Comparison of ENCODE assay signal across 25 mouse cellular contexts in the genomic region with DNA sequence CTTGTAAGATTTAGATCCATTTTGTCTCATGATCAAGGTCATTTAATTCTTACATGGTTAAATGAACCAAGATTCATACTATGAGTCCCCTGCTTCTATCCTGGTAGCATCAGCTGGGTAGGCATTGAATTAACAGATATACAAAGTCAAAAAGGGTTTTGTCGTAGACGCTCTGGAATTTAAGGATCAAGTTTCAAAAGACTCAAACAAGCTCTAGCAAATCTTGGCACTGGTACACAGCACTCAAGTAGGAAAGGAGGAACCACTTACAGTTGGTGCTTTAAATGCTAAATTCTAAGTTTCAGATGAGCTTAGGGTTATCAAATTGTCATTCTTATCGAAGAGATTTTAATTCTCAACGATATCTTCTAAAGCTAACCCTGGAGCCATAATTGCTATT. TPM values are rescaled to one million over a fixed set of nuclear protein-coding genes. Genes with fewer than 3 reads are reported as not detected.
DNase-seq lines count a peak whose midpoint lies in the region; ATAC-seq and TF ChIP-seq lines count a peak whose summit lies in the region.
"Had no signal": no experiment of that assay in that cellular context is flagged by ENCODE, and none has a peak within 500 bp of the region (broad histone marks: within the 10 kb centered on the region; RNA-seq: fewer than 3 reads in every experiment).

No protein-coding gene starts in this region.

- no peak for TF ChIP-seq EP300 in lung, postnatal 0 days (IDR thresholded peaks at IDR 0.05)

- no peak overlapping the region for H3K9ac ChIP-seq in limb, embryonic 14.5 days (ENCODE audit: low read depth, low read length, severe bottlenecking)
- no peak overlapping the region for H3K9ac ChIP-seq in lung, postnatal 0 days (replicated peaks; ENCODE audit: low read depth)
- no peak overlapping the region for H3K9ac ChIP-seq in embryonic facial prominence, embryonic 14.5 days (ENCODE audit: low read depth, low read length)
- H3K9ac ChIP-seq: embryonic facial prominence, embryonic 13.5 days; forebrain, embryonic 13.5 days; hindbrain, embryonic 13.5 days had no signal

- H3K36me3 ChIP-seq in limb, embryonic 14.5 days (ENCODE audit: control insufficient read depth, insufficient read depth, low read length) = no peaks in the 10 kb centered on the region
- no peaks in the 10 kb centered on the region for H3K36me3 ChIP-seq in limb, embryonic 10.5 days
- H3K36me3 ChIP-seq in lung, postnatal 0 days (ENCODE audit: insufficient read depth, low read length) = no peaks in the 10 kb centered on the region
- no peaks in the 10 kb centered on the region for H3K36me3 ChIP-seq in embryonic facial prominence, embryonic 14.5 days (ENCODE audit: control insufficient read depth, insufficient read depth, low read length)
- H3K36me3 ChIP-seq: embryonic facial prominence, embryonic 13.5 days; forebrain, embryonic 10.5 days; hindbrain, embryonic 10.5 days; hindbrain, embryonic 13.5 days had no signal

- no peak for TF ChIP-seq POLR2A in limb, embryonic 14.5 days (IDR thresholded peaks at IDR 0.05; ENCODE audit: borderline replicate concordance, extremely low read depth, insufficient read depth, insufficient read length)

- intact Hi-C loops in left cerebral cortex, postnatal 25 days (cut with DNase I) = no loop called here

- H3K27me3 ChIP-seq in limb, embryonic 14.5 days (ENCODE audit: control insufficient read depth, insufficient read depth, low read length) = no peaks in the 10 kb centered on the region
- no peaks in the 10 kb centered on the region for H3K27me3 ChIP-seq in limb, embryonic 10.5 days (ENCODE audit: low read depth, poor library complexity, severe bottlenecking)
- no peaks in the 10 kb centered on the region for H3K27me3 ChIP-seq in lung, postnatal 0 days (replicated peaks; ENCODE audit: insufficient read depth, low read length)
- H3K27me3 ChIP-seq in embryonic facial prominence, embryonic 14.5 days (replicated peaks; ENCODE audit: control insufficient read depth, insufficient read depth, low read length) = no peaks in the 10 kb centered on the region
- H3K27me3 ChIP-seq: embryonic facial prominence, embryonic 13.5 days; forebrain, embryonic 13.5 days; hindbrain, embryonic 13.5 days had no signal

- H3K4me1 ChIP-seq in limb, embryonic 14.5 days (ENCODE audit: control insufficient read depth, insufficient read depth, low read length) = no peaks in the 10 kb centered on the region
- H3K4me1 ChIP-seq in limb, embryonic 10.5 days = no peaks in the 10 kb centered on the region
- no peaks in the 10 kb centered on the region for H3K4me1 ChIP-seq in lung, postnatal 0 days (ENCODE audit: insufficient read depth, low read depth, low read length)
- no peaks in the 10 kb centered on the region for H3K4me1 ChIP-seq in embryonic facial prominence, embryonic 14.5 days (ENCODE audit: control insufficient read depth, insufficient read depth, low read length)
- H3K4me1 ChIP-seq: embryonic facial prominence, embryonic 13.5 days; forebrain, embryonic 10.5 days; forebrain, embryonic 13.5 days; hindbrain, embryonic 10.5 days; hindbrain, embryonic 13.5 days had no signal

- no peak for TF ChIP-seq CTCF in lung, postnatal 0 days (IDR thresholded peaks at IDR 0.05)

- H3K27ac ChIP-seq in limb, embryonic 14.5 days (replicated peaks; ENCODE audit: low read depth, low read length) = no peak overlapping the region
- no peak overlapping the region for H3K27ac ChIP-seq in limb, embryonic 10.5 days
- H3K27ac ChIP-seq in lung, postnatal 0 days (ENCODE audit: low read length) = no peak overlapping the region
- no peak overlapping the region for H3K27ac ChIP-seq in embryonic facial prominence, embryonic 14.5 days (replicated peaks; ENCODE audit: low read depth, low read length)
- H3K27ac ChIP-seq: embryonic facial prominence, embryonic 13.5 days; forebrain, embryonic 10.5 days; forebrain, embryonic 13.5 days; heart, adult 2 months; hindbrain, embryonic 10.5 days; hindbrain, embryonic 13.5 days had no signal

- 53% methylated on average over 4 of the region's 4 CpGs for WGBS in limb, embryonic 14.5 days
- WGBS in limb, embryonic 10.5 days = 76% methylated on average over 4 of the region's 4 CpGs
- WGBS in lung, postnatal 0 days = 35% methylated on average over 4 of the region's 4 CpGs
- 48% methylated on average over 4 of the region's 4 CpGs for WGBS in embryonic facial prominence, embryonic 14.5 days

- no peak for ATAC-seq in limb, embryonic 14.5 days (ENCODE audit: low FRiP score, low read depth)
- ATAC-seq in lung, postnatal 0 days = no peak
- no peak for ATAC-seq in embryonic facial prominence, embryonic 14.5 days (ENCODE audit: low read depth)
- ATAC-seq: activated CD4-positive, CD25-positive, alpha-beta regulatory T cell, adult 4 months; forebrain, embryonic 13.5 days; forebrain, embryonic 16.5 days; hindbrain, embryonic 16.5 days had no signal

- H3K4me2 ChIP-seq in limb, embryonic 14.5 days (replicated peaks; ENCODE audit: low read depth, low read length, severe bottlenecking) = no peak overlapping the region
- H3K4me2 ChIP-seq in lung, postnatal 0 days (replicated peaks; ENCODE audit: low read depth, low read length) = no peak overlapping the region
- H3K4me2 ChIP-seq in embryonic facial prominence, embryonic 14.5 days (ENCODE audit: low read depth, low read length) = no peak overlapping the region
- H3K4me2 ChIP-seq: embryonic facial prominence, embryonic 13.5 days; forebrain, embryonic 13.5 days; heart, embryonic 11.5 days; hindbrain, embryonic 13.5 days had no signal

- no peak overlapping the region for H3K4me3 ChIP-seq in limb, embryonic 14.5 days (replicated peaks; ENCODE audit: low read length)
- H3K4me3 ChIP-seq in limb, embryonic 10.5 days = no peak overlapping the region
- H3K4me3 ChIP-seq in lung, postnatal 0 days (ENCODE audit: low read depth, low read length) = no peak overlapping the region
- H3K4me3 ChIP-seq in embryonic facial prominence, embryonic 14.5 days (ENCODE audit: low read depth, low read length) = no peak overlapping the region
- H3K4me3 ChIP-seq: embryonic facial prominence, embryonic 13.5 days; forebrain, embryonic 10.5 days; forebrain, embryonic 13.5 days; heart, adult 2 months; hindbrain, embryonic 10.5 days; hindbrain, embryonic 13.5 days had no signal

- peak; percentile 18 for DNase-seq in limb, embryonic 14.5 days (ENCODE audit: low spot score)
- DNase-seq in limb, embryonic 10.5 days (ENCODE audit: low spot score) = no peak
- peak; percentile 37 for DNase-seq in lung, postnatal 0 days (ENCODE audit: low spot score)
- DNase-seq in lung, postnatal 10 days = no peak
- DNase-seq in embryonic facial prominence, embryonic 14.5 days (ENCODE audit: low spot score) = peak; percentile 68
- no peak for DNase-seq in left cerebral cortex, postnatal 25 days (ENCODE audit: low spot score in 2 of 2)
- DNase-seq: adrenal gland, adult 8-10 months; adrenal gland, postnatal 25 days; cerebellum, adult 18-20 months; cerebellum, adult 9-10 months; cerebellum, postnatal 14 days; gastrocnemius, postnatal 10 days; gastrocnemius, postnatal 36 days; heart, adult 2 months; heart, postnatal 36 days had no signal

- H3K9me3 ChIP-seq in limb, embryonic 14.5 days (ENCODE audit: control insufficient read depth, low read length) = no peaks in the 10 kb centered on the region
- H3K9me3 ChIP-seq in limb, embryonic 10.5 days (replicated peaks) = no peaks in the 10 kb centered on the region
- H3K9me3 ChIP-seq in lung, postnatal 0 days (ENCODE audit: low read length) = no peaks in the 10 kb centered on the region
- no peaks in the 10 kb centered on the region for H3K9me3 ChIP-seq in embryonic facial prominence, embryonic 14.5 days (ENCODE audit: control insufficient read depth, low read length)
- H3K9me3 ChIP-seq: embryonic facial prominence, embryonic 13.5 days; forebrain, embryonic 10.5 days; forebrain, embryonic 13.5 days; hindbrain, embryonic 10.5 days; hindbrain, embryonic 13.5 days had no signal

RNA-seq across cellular contexts. Expression of a gene that starts 30.9 kb away (rescaled TPM):
- 28.3 and 29.5 TPM in 2 replicates for polyA plus RNA-seq in limb, embryonic 14.5 days (2012; rRNA removed)
- polyA plus RNA-seq in limb, embryonic 14.5 days (2014; fragmentation: Nextera tagmentation; extraction: Ambion mirVana) = 71.5 and 73.6 TPM in 2 replicates
- 6.7 and 10.2 TPM in 2 replicates for polyA plus RNA-seq in limb, embryonic 10.5 days (2016; fragmentation: Nextera tagmentation; extraction: Ambion mirVana)
- 42.9 and 50.7 TPM in 2 replicates for polyA plus RNA-seq in lung, postnatal 0 days (2015; fragmentation: Nextera tagmentation; extraction: Ambion mirVana)
- 65.3 and 71.5 TPM in 2 replicates for polyA plus RNA-seq in embryonic facial prominence, embryonic 14.5 days (2014; fragmentation: Nextera tagmentation; extraction: Ambion mirVana)
- total RNA-seq in left cerebral cortex, postnatal 25 days (2021) = 10 to 100 TPM; 18.9 to 19.0 TPM
- total RNA-seq: granulocyte monocyte progenitor cell, adult 5-6 weeks had no signal

Comparison
In these comparisons a context has a peak if more than half of its experiments do, and no peak if none do; other contexts are left out.
1. DNase-seq: peak in limb, embryonic 14.5 days (single experiment), lung, postnatal 0 days (single experiment) and embryonic facial prominence, embryonic 14.5 days (single experiment); none in limb, embryonic 10.5 days (single experiment), lung, postnatal 10 days (single experiment) and left cerebral cortex, postnatal 25 days (0 of 2).